Mouse (Mus musculus): ENCODE measurements around the gene Dcaf6. TPM values are rescaled to one million over a fixed set of nuclear protein-coding genes. Genes with fewer than 3 reads are reported as not detected.

Gene Dcaf6
- polyA plus RNA-seq, 1 experiment from 2014 or later: 18.9 TPM

DNA sequence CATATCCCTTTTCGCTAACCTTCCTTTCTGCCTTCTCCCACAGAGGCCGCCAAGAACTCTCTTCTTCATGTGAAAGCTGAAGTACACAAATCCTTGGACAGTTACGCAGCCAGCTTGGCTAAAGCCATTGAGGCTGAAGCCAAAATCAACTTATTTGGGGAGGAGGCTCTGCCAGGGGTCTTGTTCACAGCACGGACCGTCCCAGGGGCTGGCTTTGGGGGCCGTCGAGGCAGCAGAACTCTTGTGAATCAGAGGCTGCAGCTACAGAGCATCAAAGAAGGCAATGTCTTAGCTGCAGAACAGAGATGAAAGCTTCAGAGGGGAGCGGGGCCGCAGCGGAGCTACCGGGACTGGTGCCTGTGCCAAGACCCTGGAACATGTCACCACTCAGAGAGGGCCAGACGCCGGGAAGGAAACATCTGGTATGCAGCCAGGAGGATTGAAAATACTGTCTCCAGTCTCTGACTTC is 138.8 kb downstream of the Dcaf6 start:
- H3K27ac ChIP-seq (ENCODE audit: low read length): peak overlapping the region; percentile 50
- H3K4me3 ChIP-seq (ENCODE audit: low read length): no peak overlapping the region
- no peaks in the 10 kb centered on the region for H3K36me3 ChIP-seq (ENCODE audit: control insufficient read depth, insufficient read depth, low read length)
- no peaks in the 10 kb centered on the region for H3K27me3 ChIP-seq (ENCODE audit: control insufficient read depth, insufficient read depth, low read depth, low read length)
- no peak overlapping the region for H3K9ac ChIP-seq (ENCODE audit: low read length)
- no peak overlapping the region for H3K4me2 ChIP-seq (ENCODE audit: low read depth, low read length)
- 59% methylated on average over 13 of the region's 13 CpGs for WGBS
- no peaks in the 10 kb centered on the region for H3K9me3 ChIP-seq (ENCODE audit: control insufficient read depth, low read length)
- peaks cover 5% of the 10 kb centered on the region; the same call in 1 of the 2 replicates for H3K4me1 ChIP-seq (replicated peaks; ENCODE audit: control insufficient read depth, insufficient read depth, low read length)
- peak; percentile 76 for ATAC-seq (ENCODE audit: low read depth)

DNA sequence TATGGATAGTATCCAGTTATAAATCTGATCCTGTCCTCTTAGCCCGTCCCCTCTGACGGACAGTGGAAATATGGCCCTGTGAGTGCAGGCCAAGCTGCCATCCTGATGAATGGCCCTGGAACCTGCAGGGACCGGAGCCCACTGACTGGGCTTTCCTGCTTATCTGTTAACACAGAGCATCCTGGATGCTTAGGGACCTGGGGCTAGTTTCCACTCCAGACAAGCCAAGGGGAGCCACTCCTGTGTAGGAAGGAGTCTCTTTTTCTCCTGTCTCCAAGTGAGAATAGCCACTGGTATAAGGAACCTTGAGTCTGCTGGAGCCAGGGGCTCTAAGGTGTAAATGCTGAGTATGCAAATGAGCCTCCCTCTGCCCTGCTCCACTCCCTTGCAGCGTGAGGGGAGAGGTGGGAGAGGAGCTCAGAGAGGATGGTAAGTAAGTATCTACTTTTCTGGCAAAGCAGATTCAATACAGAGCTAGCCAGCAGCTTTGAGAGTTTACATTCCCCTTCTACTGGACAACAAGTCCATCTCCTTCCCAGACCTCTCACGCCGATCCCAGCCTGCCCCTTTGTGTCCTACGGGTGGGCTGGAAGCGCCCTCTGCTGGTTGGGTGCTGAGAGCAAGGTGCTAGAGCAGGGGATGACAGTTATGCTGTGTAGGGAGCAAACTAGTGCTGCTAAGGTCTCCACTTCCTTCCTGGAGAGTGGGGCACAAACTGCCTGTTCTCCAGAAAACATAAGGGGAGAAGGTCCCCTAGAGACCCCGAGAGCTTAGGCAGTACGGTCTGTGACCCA is 139.9 kb downstream of the Dcaf6 start:
- 0 out of 2 replicates have a peak, but pooled peaks have one; percentile 48 for ATAC-seq (ENCODE audit: low read depth)
- Histone ChIP-seq H3K4me1 (replicated peaks; ENCODE audit: control insufficient read depth, insufficient read depth, low read length) (peaks cover 6% of the 10 kb centered on the region; the same call in 1 of the 2 replicates), H3K9me3 (ENCODE audit: control insufficient read depth, low read length) (no peaks in the 10 kb centered on the region), H3K4me3 (ENCODE audit: low read length) (no peak overlapping the region), H3K9ac (ENCODE audit: low read length) (no peak overlapping the region), H3K36me3 (ENCODE audit: control insufficient read depth, insufficient read depth, low read length) (no peaks in the 10 kb centered on the region), H3K27me3 (ENCODE audit: control insufficient read depth, insufficient read depth, low read depth, low read length) (no peaks in the 10 kb centered on the region), H3K27ac (ENCODE audit: low read length) (peak overlapping the region; percentile 50), H3K4me2 (ENCODE audit: low read depth, low read length) (no peak overlapping the region)
- WGBS: 42% methylated on average over 10 of the region's 10 CpGs

DNA sequence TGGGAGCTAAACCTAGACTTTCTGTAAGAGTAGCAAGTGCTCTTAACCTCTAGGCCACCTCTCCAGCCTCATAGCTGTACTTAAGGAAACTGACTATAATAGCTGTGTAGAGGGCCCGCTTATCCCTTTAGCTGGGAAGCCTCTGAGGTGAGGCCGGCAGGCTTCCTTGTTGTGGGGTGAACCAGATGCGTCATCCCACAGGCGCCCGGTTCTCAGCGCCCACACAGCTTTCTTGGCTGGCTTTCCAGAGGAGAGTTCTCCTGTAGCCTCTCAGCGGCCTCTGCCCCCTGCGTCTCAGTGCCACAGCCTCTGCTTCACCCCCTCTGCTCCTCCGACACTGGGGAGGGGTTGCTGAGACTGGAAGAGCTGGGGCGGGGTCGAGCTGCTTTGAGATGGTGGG is 143.9 kb downstream of the Dcaf6 start:
- 47% methylated on average over 11 of the region's 11 CpGs for WGBS
- 0 out of 2 replicates have a peak, but pooled peaks have one; percentile 18 for ATAC-seq (ENCODE audit: low read depth)
- Histone ChIP-seq H3K27me3 (ENCODE audit: control insufficient read depth, insufficient read depth, low read depth, low read length) (no peaks in the 10 kb centered on the region), H3K9ac (ENCODE audit: low read length) (no peak overlapping the region), H3K4me3 (ENCODE audit: low read length) (no peak overlapping the region), H3K4me1 (replicated peaks; ENCODE audit: control insufficient read depth, insufficient read depth, low read length) (peaks cover 2% of the 10 kb centered on the region; the same call in 1 of the 2 replicates), H3K4me2 (ENCODE audit: low read depth, low read length) (no peak overlapping the region), H3K36me3 (ENCODE audit: control insufficient read depth, insufficient read depth, low read length) (no peaks in the 10 kb centered on the region), H3K9me3 (ENCODE audit: control insufficient read depth, low read length) (no peaks in the 10 kb centered on the region), H3K27ac (ENCODE audit: low read length) (no peak overlapping the region; the same call in 1 of the 2 replicates)

DNA sequence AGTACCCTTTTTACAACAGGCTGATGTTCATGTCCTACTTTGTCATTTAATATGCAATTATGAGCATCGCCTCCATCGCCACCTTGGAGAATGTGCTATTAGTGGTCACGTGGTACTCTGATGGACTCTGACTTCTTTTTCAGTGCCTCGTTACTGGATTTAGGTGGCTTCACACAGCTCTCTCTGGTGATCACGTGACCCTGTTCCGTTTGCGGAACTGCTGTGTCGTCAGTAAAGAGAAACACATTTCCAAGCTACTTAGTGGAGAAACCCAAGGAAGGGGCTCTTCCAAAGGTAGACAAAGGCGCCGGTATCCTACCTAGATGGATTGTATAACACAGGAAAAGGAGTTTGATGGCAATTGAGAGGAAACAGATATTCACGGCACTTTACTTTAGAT is 152.1 kb downstream of the Dcaf6 start:
- H3K4me2 ChIP-seq (ENCODE audit: low read depth, low read length): no peak overlapping the region
- ATAC-seq (ENCODE audit: low read depth): no peak

DNA sequence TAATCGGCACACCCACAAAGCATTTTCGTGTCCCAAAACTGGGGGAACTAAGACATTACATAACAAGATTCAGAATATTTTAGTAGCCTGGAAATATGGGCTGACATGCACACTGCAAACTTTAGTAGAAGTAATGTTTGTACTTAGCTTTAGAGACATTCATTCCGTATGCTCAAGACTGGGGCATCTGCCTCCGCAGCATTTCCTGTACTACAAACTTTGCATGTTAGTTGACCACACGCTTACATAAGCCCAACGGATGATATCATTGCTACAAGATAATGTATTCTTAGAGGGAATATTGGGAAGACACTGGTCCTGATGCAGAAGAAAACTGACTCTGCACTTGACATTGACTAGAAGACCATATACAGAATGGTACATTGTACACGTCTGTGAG is 155.9 kb downstream of the Dcaf6 start:
- Histone ChIP-seq H3K9me3 (ENCODE audit: control insufficient read depth, low read length) (no peaks in the 10 kb centered on the region), H3K4me1 (replicated peaks; ENCODE audit: control insufficient read depth, insufficient read depth, low read length) (peaks cover 9% of the 10 kb centered on the region; the same call in 1 of the 2 replicates), H3K27ac (ENCODE audit: low read length) (no peak overlapping the region), H3K9ac (ENCODE audit: low read length) (no peak overlapping the region), H3K4me3 (ENCODE audit: low read length) (no peak overlapping the region), H3K4me2 (ENCODE audit: low read depth, low read length) (no peak overlapping the region), H3K36me3 (ENCODE audit: control insufficient read depth, insufficient read depth, low read length) (no peaks in the 10 kb centered on the region; the same call in 1 of the 2 replicates), H3K27me3 (ENCODE audit: control insufficient read depth, insufficient read depth, low read depth, low read length) (no peaks in the 10 kb centered on the region)
- no peak for ATAC-seq (ENCODE audit: low read depth)
- 83% methylated on average over 7 of the region's 7 CpGs for WGBS

More for the DNA sequence above, 152.1 kb downstream of the Dcaf6 start:
- WGBS: 84% methylated on average over 11 of the region's 11 CpGs
- Histone ChIP-seq H3K27ac (ENCODE audit: low read length) (no peak overlapping the region), H3K27me3 (ENCODE audit: control insufficient read depth, insufficient read depth, low read depth, low read length) (no peaks in the 10 kb centered on the region), H3K9ac (ENCODE audit: low read length) (no peak overlapping the region), H3K9me3 (ENCODE audit: control insufficient read depth, low read length) (no peaks in the 10 kb centered on the region), H3K4me3 (ENCODE audit: low read length) (no peak overlapping the region), H3K4me1 (replicated peaks; ENCODE audit: control insufficient read depth, insufficient read depth, low read length) (peaks cover under 1% of the 10 kb centered on the region; the same call in 1 of the 2 replicates), H3K36me3 (ENCODE audit: control insufficient read depth, insufficient read depth, low read length) (no peaks in the 10 kb centered on the region; the same call in 1 of the 2 replicates)

DNA sequence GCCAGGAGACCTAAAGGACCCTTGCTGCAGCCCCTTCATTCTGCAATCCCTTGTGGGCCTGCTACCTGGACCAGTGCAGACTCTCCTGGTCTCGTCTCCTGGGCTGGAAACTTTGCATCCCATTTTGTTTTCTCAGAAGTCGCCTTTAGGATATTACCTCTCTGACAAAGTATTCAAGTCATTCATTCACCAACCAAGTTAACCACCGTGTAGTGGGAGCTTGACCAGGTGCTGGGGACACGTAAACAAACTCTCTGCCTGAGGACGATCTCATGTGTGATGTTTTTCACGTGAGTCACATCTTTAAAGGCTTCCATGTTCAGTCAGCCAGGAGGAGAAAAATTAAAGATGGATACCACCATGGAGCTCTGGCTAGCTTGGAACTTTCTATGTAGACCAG is 157.1 kb downstream of the Dcaf6 start:
- Histone ChIP-seq H3K9me3 (ENCODE audit: control insufficient read depth, low read length) (no peaks in the 10 kb centered on the region), H3K4me1 (replicated peaks; ENCODE audit: control insufficient read depth, insufficient read depth, low read length) (peaks cover 9% of the 10 kb centered on the region; the same call in 1 of the 2 replicates), H3K36me3 (ENCODE audit: control insufficient read depth, insufficient read depth, low read length) (no peaks in the 10 kb centered on the region), H3K4me2 (ENCODE audit: low read depth, low read length) (no peak overlapping the region), H3K9ac (ENCODE audit: low read length) (no peak overlapping the region), H3K27ac (ENCODE audit: low read length) (peak overlapping the region; percentile 55; the same call in 1 of the 2 replicates), H3K4me3 (ENCODE audit: low read length) (no peak overlapping the region), H3K27me3 (ENCODE audit: control insufficient read depth, insufficient read depth, low read depth, low read length) (no peaks in the 10 kb centered on the region)
- WGBS: 51% methylated on average over 6 of the region's 6 CpGs
- ATAC-seq (ENCODE audit: low read depth): no peak

DNA sequence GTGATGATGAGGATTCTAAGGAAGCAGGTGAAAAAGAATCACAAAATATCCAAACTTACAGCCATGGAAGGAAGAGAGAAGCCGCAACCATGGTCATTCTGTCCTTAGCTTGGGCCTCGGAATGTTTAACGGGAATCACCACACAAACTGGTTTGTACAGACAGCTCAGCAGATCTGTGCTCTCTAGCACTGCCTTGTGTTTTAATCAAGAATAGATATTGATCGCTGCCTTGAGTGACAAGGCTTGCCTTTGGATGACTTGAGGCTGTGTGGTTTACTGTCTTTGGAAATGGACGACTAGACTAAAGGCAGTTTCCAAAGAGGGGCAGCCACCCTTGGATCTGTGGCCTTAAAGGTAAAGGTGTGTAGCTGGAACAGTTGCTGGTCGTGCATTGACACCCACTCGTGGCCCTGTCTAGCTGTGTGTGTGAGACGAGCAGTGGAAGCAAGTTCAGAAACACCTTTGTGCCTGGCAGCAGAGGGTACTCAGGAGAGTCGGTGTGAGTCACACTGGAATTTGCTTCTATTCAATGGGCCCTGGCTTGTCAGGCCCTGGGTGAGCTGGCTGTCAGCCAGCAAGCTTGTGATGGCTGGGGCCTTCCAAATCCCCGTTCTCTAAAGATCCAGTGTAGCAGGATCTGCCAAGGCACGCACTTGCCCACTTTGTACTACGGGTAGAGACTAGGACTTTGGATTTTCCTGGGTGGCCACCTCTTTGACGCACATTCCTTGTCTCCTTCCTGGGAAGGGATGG is 157.6 kb downstream of the Dcaf6 start:
- Histone ChIP-seq H3K4me1 (replicated peaks; ENCODE audit: control insufficient read depth, insufficient read depth, low read length) (peaks cover 9% of the 10 kb centered on the region; the same call in 1 of the 2 replicates), H3K4me3 (ENCODE audit: low read length) (no peak overlapping the region), H3K27ac (ENCODE audit: low read length) (peak overlapping the region; percentile 63), H3K36me3 (ENCODE audit: control insufficient read depth, insufficient read depth, low read length) (no peaks in the 10 kb centered on the region), H3K9ac (ENCODE audit: low read length) (no peak overlapping the region; the same call in 1 of the 2 replicates), H3K27me3 (ENCODE audit: control insufficient read depth, insufficient read depth, low read depth, low read length) (no peaks in the 10 kb centered on the region), H3K4me2 (ENCODE audit: low read depth, low read length) (no peak overlapping the region), H3K9me3 (ENCODE audit: control insufficient read depth, low read length) (no peaks in the 10 kb centered on the region)
- peak; percentile 92 for ATAC-seq (ENCODE audit: low read depth)
- 55% methylated on average over 13 of the region's 13 CpGs for WGBS

DNA sequence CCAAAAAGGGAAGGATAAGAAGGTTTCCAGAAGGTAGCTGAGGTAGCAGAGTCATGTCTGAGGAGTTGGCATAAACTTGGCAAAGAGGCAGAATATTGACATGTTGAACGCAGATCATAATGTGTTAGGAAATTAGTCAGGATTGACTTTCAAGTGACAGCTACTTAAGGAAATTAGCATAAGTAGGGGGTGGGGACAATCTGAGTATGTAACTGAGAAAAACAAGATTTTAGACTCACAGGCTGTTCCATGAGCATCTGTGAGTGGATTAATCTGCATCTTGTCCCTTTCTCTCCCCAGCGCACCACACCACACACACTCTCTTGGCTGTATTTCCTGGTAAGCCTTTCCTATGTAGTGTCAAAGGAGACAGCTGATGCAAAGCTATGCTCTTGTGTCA is 158.7 kb downstream of the Dcaf6 start:
- no peak for ATAC-seq (ENCODE audit: low read depth)
- no peaks in the 10 kb centered on the region for H3K27me3 ChIP-seq (ENCODE audit: control insufficient read depth, insufficient read depth, low read depth, low read length)
- 90% methylated on average over 2 of the region's 2 CpGs for WGBS
- H3K4me3 ChIP-seq (ENCODE audit: low read length): no peak overlapping the region
- peaks cover 9% of the 10 kb centered on the region; the same call in 1 of the 2 replicates for H3K4me1 ChIP-seq (replicated peaks; ENCODE audit: control insufficient read depth, insufficient read depth, low read length)
- no peak overlapping the region for H3K4me2 ChIP-seq (ENCODE audit: low read depth, low read length)
- no peak overlapping the region for H3K27ac ChIP-seq (ENCODE audit: low read length)
- no peaks in the 10 kb centered on the region for H3K36me3 ChIP-seq (ENCODE audit: control insufficient read depth, insufficient read depth, low read length)
- no peak overlapping the region for H3K9ac ChIP-seq (ENCODE audit: low read length)
- H3K9me3 ChIP-seq (ENCODE audit: control insufficient read depth, low read length): no peaks in the 10 kb centered on the region

DNA sequence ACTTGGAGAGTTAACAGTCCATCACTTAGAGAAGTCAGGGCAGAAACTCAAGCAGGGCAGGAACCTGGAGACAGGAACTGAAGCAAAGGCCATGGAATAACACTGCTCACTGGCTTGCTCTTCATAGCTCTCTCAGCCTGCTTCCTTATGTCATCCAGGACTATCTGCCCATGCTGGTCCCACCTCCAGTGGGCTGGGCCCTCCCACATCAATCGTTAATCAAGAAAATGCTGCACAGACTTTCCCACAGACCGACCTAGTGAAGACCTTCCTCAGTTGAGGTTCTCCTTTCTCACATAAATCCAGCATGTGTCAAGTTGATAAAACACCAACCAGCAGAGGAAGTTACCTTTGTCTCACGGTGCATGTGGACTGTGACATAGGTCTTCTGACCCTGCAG is 159.2 kb downstream of the Dcaf6 start:
- Histone ChIP-seq H3K4me2 (ENCODE audit: low read depth, low read length) (no peak overlapping the region), H3K4me1 (replicated peaks; ENCODE audit: control insufficient read depth, insufficient read depth, low read length) (peaks cover 9% of the 10 kb centered on the region; the same call in 1 of the 2 replicates), H3K27ac (ENCODE audit: low read length) (no peak overlapping the region), H3K9ac (ENCODE audit: low read length) (no peak overlapping the region), H3K36me3 (ENCODE audit: control insufficient read depth, insufficient read depth, low read length) (no peaks in the 10 kb centered on the region), H3K9me3 (ENCODE audit: control insufficient read depth, low read length) (no peaks in the 10 kb centered on the region), H3K4me3 (ENCODE audit: low read length) (no peak overlapping the region), H3K27me3 (ENCODE audit: control insufficient read depth, insufficient read depth, low read depth, low read length) (no peaks in the 10 kb centered on the region)
- WGBS: 68% methylated on average over 3 of the region's 3 CpGs
- ATAC-seq (ENCODE audit: low read depth): no peak

Measured in lung, embryonic 16.5 days (tissue).